Mouse (Mus musculus) left cerebral cortex, postnatal 14 days (tissue): ENCODE data around the gene Olfr9. TPM values are rescaled to one million over a fixed set of nuclear protein-coding genes. Genes with fewer than 3 reads are reported as not detected.
"Not testable (repeated sequence)": the region's sequence is repeated elsewhere in the genome, so short reads cannot be mapped to it uniquely, and the experiment has no call there.

ENCODE experiments used
- DNase-seq, 2 experiments: peaks; one replicate each; pipeline ENCODE4 v3.0.0; 2021 to 2022; ENCODE audit warnings: low spot score in 2 of 2, mixed read lengths in 1 of 2
- intact Hi-C: fragments of 180-260 bp; cut with DNase I; formaldehyde crosslinking; loops from one replicate; pipeline ENCODE4 v1.15.1; 2025
- long read RNA-seq, 2 experiments: library from polyadenylated mRNA; stranded (forward); transcript quantifications; one replicate each; pipeline ENCODE4 v2.0.0; 2021
- total RNA-seq, 2 experiments: library from RNA; stranded (reverse); gene quantifications; 2 replicates each; pipeline ENCODE4 v1.2.3; 2021

The Olfr9 gene
- not detected for total RNA-seq
- long read RNA-seq, experiment 1 = 0 reads
- long read RNA-seq, experiment 2 = 0 reads

GRCm38 (mm10) chr10:128989131-128989530 is at the start of gene Olfr9:
Gene Olfr9, plus strand, starts transcription at chr10:128989431.
- DNase-seq, intact Hi-C loops: not testable (repeated sequence)

- no peak for DNase-seq
- intact Hi-C loops = no loop called here
Measured at GRCm38 (mm10) chr10:128940475-128941061, 48.7 kb upstream of the Olfr9 start.

- intact Hi-C loops = no loop called here
- no peak for DNase-seq
Measured at GRCm38 (mm10) chr10:128945675-128946074, 43.6 kb upstream of the Olfr9 start.

GRCm38 (mm10) chr10:128947496-128947895 is 41.7 kb upstream of the Olfr9 start:
- intact Hi-C loops = no loop called here
- no peak for DNase-seq

- intact Hi-C loops = no loop called here
- DNase-seq = peak in 1 of 2 experiments; percentile 37
Measured at GRCm38 (mm10) chr10:128950208-128950887, 38.9 kb upstream of the Olfr9 start.

- intact Hi-C loops = no loop called here
- DNase-seq = no peak
Measured at GRCm38 (mm10) chr10:128958340-128958739, 30.9 kb upstream of the Olfr9 start.

GRCm38 (mm10) chr10:128960142-128960541 is 29.1 kb upstream of the Olfr9 start:
- intact Hi-C loops = no loop called here
- no peak for DNase-seq

GRCm38 (mm10) chr10:128960590-128961584 is 28.3 kb upstream of the Olfr9 start, which contains the start of gene Mettl7b:
Gene Mettl7b, minus strand, starts transcription at chr10:128960988.
- DNase-seq = no peak

GRCm38 (mm10) chr10:128964961-128965360 is 24.3 kb upstream of the Olfr9 start:
- intact Hi-C loops = no loop called here

More at GRCm38 (mm10) chr10:128960590-128961584, 28.3 kb upstream of the Olfr9 start, which contains the start of gene Mettl7b:
- intact Hi-C loops = no loop called here

GRCm38 (mm10) chr10:128965871-128966270 is 23.4 kb upstream of the Olfr9 start:
- no peak for DNase-seq
- intact Hi-C loops = no loop called here

More at GRCm38 (mm10) chr10:128964961-128965360, 24.3 kb upstream of the Olfr9 start:
- DNase-seq = no peak

GRCm38 (mm10) chr10:128968341-128968749 is 20.9 kb upstream of the Olfr9 start:
- intact Hi-C loops = no loop called here
- no peak for DNase-seq

- intact Hi-C loops = no loop called here
- no peak for DNase-seq
Measured at GRCm38 (mm10) chr10:128970740-128971250, 18.4 kb upstream of the Olfr9 start.

- intact Hi-C loops = no loop called here
- no peak for DNase-seq
Measured at GRCm38 (mm10) chr10:128972841-128973240, 16.4 kb upstream of the Olfr9 start.

GRCm38 (mm10) chr10:128976395-128976794 is 12.8 kb upstream of the Olfr9 start:
- intact Hi-C loops = loop anchor here (5.0 kb wide), 2 partner anchors 54 to 129 kb away; partner anchors contain the start of genes Bloc1s1 and Rdh5
- no peak for DNase-seq

GRCm38 (mm10) chr10:128977522-128978114 is 11.6 kb upstream of the Olfr9 start:
- peak; percentile 70 to 74 for DNase-seq
- intact Hi-C loops = loop anchor here (5.0 kb wide), 2 partner anchors 55 to 130 kb away; partner anchors contain the start of genes Bloc1s1 and Rdh5

- no peak for DNase-seq
- intact Hi-C loops = no loop called here
Measured at GRCm38 (mm10) chr10:128980644-128981365, 8.4 kb upstream of the Olfr9 start.

- DNase-seq, intact Hi-C loops: not testable (repeated sequence)
Measured at GRCm38 (mm10) chr10:128990129-128990850, 1.1 kb downstream of the Olfr9 start.

- no peak for DNase-seq
- intact Hi-C loops = no loop called here
Measured at GRCm38 (mm10) chr10:128990994-128991393, 1.8 kb downstream of the Olfr9 start.
